Mouse (Mus musculus) testis, adult 10 weeks (tissue): Measurements from ENCODE around the gene Ptgfrn. TPM values are rescaled to one million over a fixed set of nuclear protein-coding genes. Genes with fewer than 3 reads are reported as not detected.

Experiments
- polyA plus RNA-seq: library from polyadenylated mRNA; stranded (reverse); fragments of 350-450 nt; fragmentation: Illumina TruSeq; extraction: RNeasy Lipid Tissue Mini Kit (QIAGEN cat#74804); gene quantifications from one replicate; pipeline ENCODE4 v1.2.3, GENCODE M21; 2014; ENCODE audit warnings: low read depth, low replicate concordance

Ptgfrn gene
- 0.63 TPM for polyA plus RNA-seq

DNA sequence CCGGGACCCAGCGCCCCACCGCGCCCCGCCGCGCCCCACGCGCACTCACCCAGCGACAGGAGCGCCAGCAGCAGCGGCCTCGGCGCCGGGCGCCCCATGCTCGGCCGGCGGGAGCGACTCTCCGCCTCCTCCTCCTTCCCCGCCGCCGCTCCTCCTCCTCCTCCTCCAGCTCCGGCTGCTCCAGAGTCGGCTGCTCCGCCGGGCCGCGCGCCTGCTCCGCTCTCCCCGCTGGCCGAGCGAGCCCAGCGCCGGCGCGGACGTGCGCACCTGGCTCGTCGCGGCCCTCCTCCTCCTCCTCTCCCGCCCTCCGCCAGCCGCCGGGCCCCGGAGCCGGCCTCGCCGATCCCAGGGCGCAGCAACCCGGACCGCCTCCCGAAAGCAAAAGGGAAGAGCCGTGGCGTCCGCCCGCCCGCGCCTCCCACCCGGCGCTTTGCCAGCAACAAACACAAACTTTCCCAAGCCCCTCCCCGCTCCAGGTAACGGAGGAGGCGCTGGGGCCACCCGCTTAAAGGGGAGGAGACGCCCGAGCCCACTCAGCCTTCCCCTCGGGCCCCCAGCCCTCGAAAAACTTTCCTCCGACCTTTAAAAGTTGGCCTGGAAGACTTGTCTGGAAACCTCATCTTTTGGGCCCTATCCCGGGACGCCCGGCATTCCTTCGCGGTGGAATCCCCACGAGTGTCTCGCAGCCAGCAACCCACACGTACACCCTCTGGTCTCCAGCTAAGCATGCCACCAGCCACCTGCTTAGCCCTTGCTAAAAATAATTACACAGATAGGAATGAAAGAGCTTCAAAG is at the start of gene Ptgfrn:
TSS of gene Ptgfrn (minus strand) at position 236 of the 795 bp plus-strand sequence.

GRCm38 (mm10) chr3:101029339-101029738 is 80.7 kb downstream of the Ptgfrn start, which contains the start of gene Cd101:
TSS of gene Cd101 (minus strand) at chr3:101029556.

Other genes with a start within 250 kb of the Ptgfrn start
- gene Trim45, start 188.1 kb downstream of the Ptgfrn start, polyA plus RNA-seq, result 2.5 TPM
- 3.3 TPM for gene Ttf2, start 140.6 kb downstream of the Ptgfrn start, polyA plus RNA-seq
- gene Cd101, start 80.7 kb downstream of the Ptgfrn start, polyA plus RNA-seq, result not detected
- 0.62 TPM for gene Cd2, start 177.7 kb upstream of the Ptgfrn start, polyA plus RNA-seq